Mouse (Mus musculus) CH12.LX (cell line): ENCODE data around the gene Tepsin. TPM values are rescaled to one million over a fixed set of nuclear protein-coding genes. Genes with fewer than 3 reads are reported as not detected.
A peak's percentile ranks its signal among the peaks of the same experiment; 100 is the strongest.

Source experiments
- DNase-seq: peaks from one replicate; pipeline ENCODE4 v3.0.0-alpha.2; 2013; ENCODE audit errors: extremely low read depth
- H3K27ac ChIP-seq: 2 replicates; pipeline ENCODE4 v1.5.1; 2012; ENCODE audit warnings: low read depth, mild to moderate bottlenecking, control low read depth, moderate library complexity; ENCODE audit not compliant: insufficient read depth
- H3K27me3 ChIP-seq: replicated peaks from 2 replicates; pipeline ENCODE3; 2012; ENCODE audit warnings: inconsistent platforms
- H3K36me3 ChIP-seq, 2 experiments: replicated peaks in 1 of 2; 2 replicates each; pipeline versions ENCODE3 to v1.6.1; 2012; ENCODE audit warnings: inconsistent platforms in 1 of 2, low read length in 1 of 2, mild to moderate bottlenecking in 1 of 2, mixed read lengths in 1 of 2, moderate library complexity in 1 of 2; ENCODE audit not compliant: control insufficient read depth in 1 of 2, insufficient read depth in 1 of 2
- H3K4me1 ChIP-seq, 2 experiments: 2 replicates each; pipeline ENCODE4 v1.6.1; 2012; ENCODE audit warnings: inconsistent platforms in 1 of 2, moderate library complexity in 1 of 2; ENCODE audit not compliant: insufficient read depth in 2 of 2, control insufficient read depth in 1 of 2
- H3K4me2 ChIP-seq: 2 replicates; pipeline ENCODE4 v1.6.1; 2012; ENCODE audit warnings: low read depth, mild to moderate bottlenecking, control low read depth; ENCODE audit not compliant: poor library complexity, insufficient read depth, severe bottlenecking
- H3K4me3 ChIP-seq, 3 experiments: fragments of 150-350 bp in 1 of 3; sonication (generic) in 1 of 3; replicated peaks in 1 of 3; 2 replicates each; pipeline versions ENCODE3 to v1.5.1; 2011 to 2012; ENCODE audit warnings: low read depth in 2 of 3, low read length in 2 of 3, mild to moderate bottlenecking in 2 of 3, moderate library complexity in 2 of 3, control low read depth in 1 of 3, improper control_type of control experiment in 1 of 3, inconsistent platforms in 1 of 3, mixed read lengths in 1 of 3; ENCODE audit not compliant: poor library complexity in 1 of 3
- H3K79me2 ChIP-seq: replicated peaks from 2 replicates; pipeline ENCODE4 v1.6.1; 2012; ENCODE audit warnings: mild to moderate bottlenecking, moderate library complexity; ENCODE audit not compliant: control insufficient read depth, poor library complexity, insufficient read depth, severe bottlenecking; ENCODE audit errors: extremely low read depth
- H3K9ac ChIP-seq: 2 replicates; pipeline ENCODE4 v1.6.1; 2012; ENCODE audit warnings: low read depth, mild to moderate bottlenecking, control low read depth, moderate library complexity; ENCODE audit not compliant: insufficient read depth
- H3K9me3 ChIP-seq: replicated peaks from 2 replicates; pipeline ENCODE3; 2012; ENCODE audit warnings: low read length, inconsistent platforms, mixed read lengths
- BHLHE40 ChIP-seq: IDR thresholded peaks from 2 replicates; pipeline ENCODE4 v1.6.1; 2011; ENCODE audit warnings: mild to moderate bottlenecking, low read depth, low read length, improper control_type of control experiment
- CTCF ChIP-seq, 2 experiments: IDR thresholded peaks in 1 of 2; conservative IDR thresholded peaks in 1 of 2; 2 replicates each; pipeline ENCODE4 v1.5.1; 2011 to 2012; ENCODE audit warnings: low read depth in 2 of 2, low read length in 2 of 2, improper control_type of control experiment in 1 of 2, inconsistent platforms in 1 of 2, mild to moderate bottlenecking in 1 of 2, moderate library complexity in 1 of 2
- E2F4 ChIP-seq: IDR thresholded peaks from 2 replicates; pipeline ENCODE4 v1.6.1; 2011; ENCODE audit warnings: low read depth, low read length, improper control_type of control experiment; ENCODE audit not compliant: insufficient replicate concordance
- IRF4 ChIP-seq: IDR thresholded peaks from 2 replicates; pipeline ENCODE4 v1.6.1; 2014; ENCODE audit warnings: low read depth, mild to moderate bottlenecking, inconsistent platforms, low read length, improper control_type of control experiment
- JUN ChIP-seq: IDR thresholded peaks from 2 replicates; pipeline ENCODE4 v1.6.1; 2011; ENCODE audit warnings: low read depth, mild to moderate bottlenecking, low read length, improper control_type of control experiment, moderate library complexity; ENCODE audit not compliant: insufficient read depth
- JUND ChIP-seq: conservative IDR thresholded peaks from 2 replicates; pipeline ENCODE4 v1.6.1; 2011; ENCODE audit warnings: low read depth, low read length, improper control_type of control experiment
- KAT2A ChIP-seq: IDR thresholded peaks from 2 replicates; pipeline ENCODE4 v1.6.1; 2012; ENCODE audit warnings: low read length, improper control_type of control experiment, inconsistent platforms; ENCODE audit not compliant: insufficient replicate concordance
- MAX ChIP-seq: IDR thresholded peaks from 2 replicates; pipeline ENCODE4 v1.6.1; 2011; ENCODE audit warnings: low read length, improper control_type of control experiment
- MAZ ChIP-seq: IDR thresholded peaks from 2 replicates; pipeline ENCODE4 v1.6.1; 2012; ENCODE audit warnings: low read depth, mild to moderate bottlenecking, inconsistent platforms, low read length, improper control_type of control experiment, moderate library complexity
- MEF2A ChIP-seq: IDR thresholded peaks from 2 replicates; pipeline ENCODE4 v1.6.1; 2014; ENCODE audit warnings: low read depth, mild to moderate bottlenecking, inconsistent platforms, low read length, improper control_type of control experiment, borderline replicate concordance
- NELFE ChIP-seq: IDR thresholded peaks from 2 replicates; pipeline ENCODE4 v1.6.1; 2011; ENCODE audit warnings: low read depth, low read length, improper control_type of control experiment
- POLR2A ChIP-seq: IDR thresholded peaks from 2 replicates; pipeline ENCODE4 v1.6.1; 2011; ENCODE audit warnings: low read depth, mild to moderate bottlenecking, improper control_type of control experiment, low read length
- RAD21 ChIP-seq: IDR thresholded peaks from 2 replicates; pipeline ENCODE4 v1.6.1; 2011; ENCODE audit warnings: low read depth, mild to moderate bottlenecking, low read length, improper control_type of control experiment, moderate library complexity
- TCF12 ChIP-seq: IDR thresholded peaks from 2 replicates; pipeline ENCODE4 v1.6.1; 2014; ENCODE audit warnings: low read depth, mild to moderate bottlenecking, inconsistent platforms, low read length, improper control_type of control experiment
- USF2 ChIP-seq: conservative IDR thresholded peaks from 2 replicates; pipeline ENCODE4 v1.6.1; 2011; ENCODE audit warnings: low read depth, low read length, improper control_type of control experiment
- ZC3H11A ChIP-seq: IDR thresholded peaks from 2 replicates; pipeline ENCODE4 v1.6.1; 2012; ENCODE audit warnings: low read depth, mild to moderate bottlenecking, inconsistent platforms, low read length, improper control_type of control experiment
- dilution Hi-C: fragments of 300-500 bp; cut with MboI; formaldehyde crosslinking; loops from 2 replicates; pipeline ENCODE4 v1.14.3; 2020; ENCODE audit warnings: low sequenced_read_pairs; ENCODE audit not compliant: extremely low pct_unique_long_range_greater_than_20kb, extremely low pct_ligation_motif_present
- in situ Hi-C: fragments of 300-500 bp; cut with MboI; formaldehyde crosslinking; loops from 3 replicates; pipeline ENCODE4 v1.14.3; 2019; ENCODE audit warnings: low sequenced_read_pairs, low pct_ligation_motif_present, low pct_unique_long_range_greater_than_20kb, mixed read lengths
- polyA plus RNA-seq: library from polyadenylated mRNA; unstranded; fragments of >175 nt; gene quantifications from 2 replicates; pipeline ENCODE4 v1.2.1, GENCODE M21; 2012; ENCODE audit warnings: low read depth; ENCODE audit not compliant: insufficient read length
- total RNA-seq, 2 experiments: library from RNA; depleted of rRNA; stranded (reverse); fragments of 300-350 nt in 1 of 2; fragments of >200 nt in 1 of 2; gene quantifications; 2 replicates each; pipeline ENCODE4 v1.2.3; 2012 to 2014

Tepsin gene
- total and polyA plus RNA-seq, 3 experiments = 13.7 to 22.1 (median 14.2) TPM

- no peak overlapping the region for H3K9ac ChIP-seq
- TF ChIP-seq MAX = no peak
- TF ChIP-seq MEF2A = no peak
- TF ChIP-seq IRF4 = peak; percentile 84
- peak; percentile 50 to 60; a peak in 3 of 4 replicates for TF ChIP-seq CTCF (conservative IDR thresholded peaks at IDR 0.05 in 1 of 2, IDR thresholded peaks at IDR 0.05 in 1 of 2; ENCODE audit: low read depth in 2 of 2, low read length in 2 of 2)
- peak; percentile 25 for TF ChIP-seq RAD21
- in situ Hi-C loops = no loop called here
- dilution Hi-C loops = no loop called here
- H3K27me3 ChIP-seq = no peaks in the 10 kb centered on the region
- H3K79me2 ChIP-seq = no peaks in the 10 kb centered on the region
- H3K27ac ChIP-seq = no peak overlapping the region
- H3K36me3 ChIP-seq = peaks cover 68 to 99% of the 10 kb centered on the region in 2 experiments
- peak; percentile 35 for DNase-seq
- H3K4me3 ChIP-seq = no peak overlapping the region
- peaks cover 0 to 5% of the 10 kb centered on the region in 2 experiments; a peak in 2 of 4 replicates for H3K4me1 ChIP-seq
- no peaks in the 10 kb centered on the region for H3K9me3 ChIP-seq
- H3K4me2 ChIP-seq = no peak overlapping the region
These were observed 22.3 kb upstream of the Tepsin start for GRCm38 (mm10) chr11:120120642-120121420.

- peaks cover 0 to 5% of the 10 kb centered on the region in 2 experiments; a peak in 2 of 4 replicates for H3K4me1 ChIP-seq
- no peak overlapping the region for H3K4me2 ChIP-seq
- H3K27me3 ChIP-seq = no peaks in the 10 kb centered on the region
- H3K9ac ChIP-seq = no peak overlapping the region
- dilution Hi-C loops = no loop called here
- peaks cover 70 to 100% of the 10 kb centered on the region in 2 experiments for H3K36me3 ChIP-seq
- H3K79me2 ChIP-seq = no peaks in the 10 kb centered on the region
- no peak overlapping the region for H3K27ac ChIP-seq
- TF ChIP-seq JUND = no peak
- no peak for TF ChIP-seq JUN
- no peak for TF ChIP-seq BHLHE40
- TF ChIP-seq POLR2A = no peak
- TF ChIP-seq USF2 = no peak
- TF ChIP-seq MAX = no peak
- no peak for TF ChIP-seq MAZ
- no peak for TF ChIP-seq TCF12
- TF ChIP-seq NELFE = no peak
- TF ChIP-seq KAT2A = no peak
- TF ChIP-seq MEF2A = no peak
- no peak for TF ChIP-seq ZC3H11A
- no peak for TF ChIP-seq E2F4
- no peaks in the 10 kb centered on the region for H3K9me3 ChIP-seq
- DNase-seq = no peak
- in situ Hi-C loops = no loop called here
- no peak overlapping the region for H3K4me3 ChIP-seq
These were observed 21.5 kb upstream of the Tepsin start for GRCm38 (mm10) chr11:120119936-120120541.
